Mouse (Mus musculus): ENCODE data around the gene Chst10.

The Chst10 gene

GRCm38 (mm10) chr1:38897431-38898248, at the start of gene Chst10:
Gene Chst10, minus strand, starts transcription at chr1:38898161.
- in situ Hi-C loops (cut with MboI, MseI): no loop called here

GRCm38 (mm10) chr1:38939608-38940007, 41.6 kb upstream of the Chst10 start:
- in situ Hi-C loops (cut with MboI, MseI): loop anchor here in 1 of 2 experiments (5.0 kb wide), 1 partner anchor 77 kb away; no protein-coding TSS in a partner anchor

GRCm38 (mm10) chr1:38938849-38939248, 40.9 kb upstream of the Chst10 start, which contains the start of gene Nms:
Gene Nms, plus strand, starts transcription at chr1:38939149.
- in situ Hi-C loops (cut with MboI, MseI): loop anchor here in 1 of 2 experiments (5.0 kb wide), 1 partner anchor 77 kb away; no protein-coding TSS in a partner anchor

GRCm38 (mm10) chr1:38936780-38937179, 38.8 kb upstream of the Chst10 start:
- in situ Hi-C loops (cut with MboI, MseI): loop anchor here in 1 of 2 experiments (5.0 kb wide), 1 partner anchor 74 kb away; no protein-coding TSS in a partner anchor

- in situ Hi-C loops (cut with MboI, MseI): loop anchor here (5.0 kb wide), 2 partner anchors 67 to 72 kb away; no protein-coding TSS in a partner anchor
These were observed 36.7 kb upstream of the Chst10 start for GRCm38 (mm10) chr1:38934668-38935067.

- in situ Hi-C loops (cut with MboI, MseI): loop anchor here in 1 of 2 experiments (5.0 kb wide), 1 partner anchor 63 kb away; no protein-coding TSS in a partner anchor
These were observed 32.8 kb upstream of the Chst10 start for GRCm38 (mm10) chr1:38930767-38931166.

- in situ Hi-C loops (cut with MboI, MseI): loop anchor here in 1 of 2 experiments (10.0 kb wide), 1 partner anchor 1185 kb away; no protein-coding TSS in a partner anchor
These were observed 31.5 kb upstream of the Chst10 start for GRCm38 (mm10) chr1:38929468-38929867.

GRCm38 (mm10) chr1:38928996-38929395, 31.0 kb upstream of the Chst10 start:
- in situ Hi-C loops (cut with MboI, MseI): loop anchor here in 1 of 2 experiments (10.0 kb wide), 1 partner anchor 1186 kb away; no protein-coding TSS in a partner anchor

- in situ Hi-C loops (cut with MboI, MseI): no loop called here
These were observed 6.0 kb upstream of the Chst10 start for GRCm38 (mm10) chr1:38903985-38904384.

- in situ Hi-C loops (cut with MboI, MseI): no loop called here
These were observed 4.6 kb upstream of the Chst10 start for GRCm38 (mm10) chr1:38902571-38902970.

- in situ Hi-C loops (cut with MboI, MseI): no loop called here
These were observed 4.9 kb downstream of the Chst10 start for GRCm38 (mm10) chr1:38893081-38893480.

GRCm38 (mm10) chr1:38891444-38891843, 6.5 kb downstream of the Chst10 start:
- in situ Hi-C loops (cut with MboI, MseI): no loop called here

GRCm38 (mm10) chr1:38888803-38889202, 9.2 kb downstream of the Chst10 start:
- in situ Hi-C loops (cut with MboI, MseI): no loop called here

- in situ Hi-C loops (cut with MboI, MseI): no loop called here
These were observed 10.9 kb downstream of the Chst10 start for GRCm38 (mm10) chr1:38887011-38887410.

GRCm38 (mm10) chr1:38886602-38887001, 11.4 kb downstream of the Chst10 start:
- in situ Hi-C loops (cut with MboI, MseI): no loop called here

- in situ Hi-C loops (cut with MboI, MseI): no loop called here
These were observed 12.0 kb downstream of the Chst10 start for GRCm38 (mm10) chr1:38885956-38886355.

- in situ Hi-C loops (cut with MboI, MseI): no loop called here
These were observed 14.2 kb downstream of the Chst10 start for GRCm38 (mm10) chr1:38883766-38884165.

- in situ Hi-C loops (cut with MboI, MseI): no loop called here
These were observed 15.2 kb downstream of the Chst10 start for GRCm38 (mm10) chr1:38882746-38883145.

- in situ Hi-C loops (cut with MboI, MseI): no loop called here
These were observed 16.6 kb downstream of the Chst10 start for GRCm38 (mm10) chr1:38881366-38881765.

GRCm38 (mm10) chr1:38876671-38877382, 21.1 kb downstream of the Chst10 start:
- in situ Hi-C loops (cut with MboI, MseI): no loop called here

GRCm38 (mm10) chr1:38873911-38874310, 24.1 kb downstream of the Chst10 start:
- in situ Hi-C loops (cut with MboI, MseI): no loop called here

- in situ Hi-C loops (cut with MboI, MseI): no loop called here
These were observed 26.1 kb downstream of the Chst10 start for GRCm38 (mm10) chr1:38871834-38872233.

Data from T-helper 17 cell (primary cell).